Mouse (Mus musculus): Measurements from ENCODE around the gene Arhgap20. TPM values are rescaled to one million over a fixed set of nuclear protein-coding genes. Genes with fewer than 3 reads are reported as not detected.
A peak's percentile ranks its signal among the peaks of the same experiment; 100 is the strongest.

Arhgap20 gene
- polyA plus RNA-seq, 1 experiment from 2014 or later: 1.7 TPM

- Histone ChIP-seq H3K27me3 (replicated peaks; ENCODE audit: control insufficient read depth, insufficient read depth, low read length) (peaks cover 29% of the 10 kb centered on the region), H3K4me1 (ENCODE audit: control insufficient read depth, insufficient read depth, low read length) (peaks cover 15% of the 10 kb centered on the region; the same call in 1 of the 2 replicates), H3K4me2 (ENCODE audit: low read depth, low read length) (peak overlapping the region; percentile 99), H3K9ac (ENCODE audit: low read depth, low read length) (peak overlapping the region; percentile 77), H3K9me3 (ENCODE audit: control insufficient read depth, low read length) (no peaks in the 10 kb centered on the region), H3K36me3 (ENCODE audit: control insufficient read depth, insufficient read depth, low read length) (no peaks in the 10 kb centered on the region), H3K4me3 (ENCODE audit: low read length) (peak overlapping the region; percentile 77), H3K27ac (ENCODE audit: low read length) (no peak overlapping the region)
- ATAC-seq: peak; percentile 61
- WGBS: 5% methylated on average over 12 of the region's 12 CpGs
Measured at GRCm38 (mm10) chr9:51764041-51764875, 879 bp upstream of the Arhgap20 start.

DNA sequence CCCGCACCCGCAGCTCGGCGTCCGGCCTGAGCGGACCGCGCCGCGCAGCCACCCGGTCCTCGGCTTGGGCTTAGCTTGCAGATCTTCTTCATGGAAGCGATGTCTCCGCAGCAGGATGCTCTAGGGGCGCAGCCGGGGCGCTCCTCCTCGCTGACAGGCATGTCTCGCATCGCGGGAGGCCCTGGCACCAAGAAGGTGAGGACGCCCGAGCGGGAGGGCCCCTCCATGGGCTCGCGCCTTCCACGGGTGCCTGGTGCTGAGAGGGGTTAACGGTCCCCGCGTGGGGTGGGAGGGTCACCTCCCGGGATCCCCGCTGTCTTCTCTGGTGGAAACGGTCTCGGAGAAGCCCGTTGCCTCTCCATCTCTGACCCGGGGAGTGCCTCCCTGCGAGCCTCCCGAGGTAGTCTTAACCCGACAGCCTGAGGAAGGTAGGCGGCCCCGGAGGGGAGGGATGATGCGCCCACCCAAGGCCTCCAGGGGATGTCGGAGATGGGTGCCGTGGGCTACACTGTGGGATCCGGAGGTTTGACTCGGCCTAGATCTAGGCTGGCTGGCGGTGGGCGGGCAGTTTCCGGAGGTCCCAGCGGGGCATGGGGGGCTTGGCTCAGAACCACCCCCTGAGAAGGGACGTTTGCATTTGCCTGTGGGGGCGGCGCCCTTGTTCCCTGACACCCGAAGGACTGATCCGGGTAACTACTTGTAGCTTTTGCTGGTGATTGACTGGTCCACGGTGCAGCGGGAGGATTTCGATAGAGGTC, 459 bp downstream of the Arhgap20 start:
- under 1% methylated on average over 52 of the region's 58 CpGs for WGBS
- ATAC-seq: peak; percentile 6; the same call in 1 of the 2 replicates
- no peak overlapping the region for H3K27ac ChIP-seq (ENCODE audit: low read length)

DNA sequence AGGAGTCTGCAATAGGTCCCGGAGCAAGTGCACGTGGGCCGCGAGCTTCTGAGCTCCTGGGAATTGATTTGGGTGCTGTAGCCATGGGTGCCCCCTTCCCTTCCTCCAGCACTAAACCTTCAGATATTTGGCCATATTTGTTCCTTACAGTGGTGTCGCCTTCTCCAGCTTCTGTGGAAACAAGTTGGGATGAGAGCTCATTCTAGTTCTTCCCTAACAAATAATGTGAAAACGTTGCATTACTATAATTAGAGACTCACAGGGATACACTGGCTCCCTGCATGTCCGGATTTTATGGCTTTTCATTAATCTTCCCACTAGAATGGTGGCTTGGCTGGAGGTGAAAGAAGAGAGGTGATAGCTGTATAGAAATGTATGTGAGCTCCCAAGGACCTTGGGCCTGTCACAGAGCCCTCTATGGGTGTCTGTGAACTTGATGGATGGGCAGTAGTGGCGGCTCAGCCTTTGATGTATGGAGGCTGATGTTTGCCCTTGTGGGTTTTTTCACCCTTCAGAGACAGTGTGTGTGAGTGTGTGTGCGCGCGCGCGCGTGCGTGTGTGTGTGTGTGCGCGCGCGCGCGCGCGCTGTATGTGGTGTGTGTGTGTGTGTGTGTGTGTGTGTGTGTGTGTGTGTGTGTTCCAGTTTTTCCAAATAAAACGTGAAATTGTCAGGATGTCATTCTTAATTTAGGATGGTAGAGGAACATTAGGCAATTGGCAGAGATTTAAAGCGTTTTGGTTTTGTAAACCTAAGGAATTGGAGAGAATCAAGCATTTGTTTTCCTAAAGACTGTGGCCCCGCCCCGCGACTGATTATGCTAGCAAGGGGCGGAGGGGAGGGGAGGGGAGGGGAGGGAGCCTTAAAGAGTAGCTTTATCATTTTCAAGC, 1.3 kb downstream of the Arhgap20 start:
- WGBS: 2% methylated on average over 29 of the region's 29 CpGs
- peaks cover 29% of the 10 kb centered on the region for H3K27me3 ChIP-seq (replicated peaks; ENCODE audit: control insufficient read depth, insufficient read depth, low read length)
- no peak for ATAC-seq
- H3K4me2 ChIP-seq (ENCODE audit: low read depth, low read length): peak overlapping the region; percentile 99
- peak overlapping the region; percentile 77 for H3K4me3 ChIP-seq (ENCODE audit: low read length)
- peaks cover 15% of the 10 kb centered on the region; the same call in 1 of the 2 replicates for H3K4me1 ChIP-seq (ENCODE audit: control insufficient read depth, insufficient read depth, low read length)
- H3K36me3 ChIP-seq (ENCODE audit: control insufficient read depth, insufficient read depth, low read length): no peaks in the 10 kb centered on the region
- H3K9ac ChIP-seq (ENCODE audit: low read depth, low read length): peak overlapping the region; percentile 66
- H3K9me3 ChIP-seq (ENCODE audit: control insufficient read depth, low read length): no peaks in the 10 kb centered on the region
- no peak overlapping the region for H3K27ac ChIP-seq (ENCODE audit: low read length)

More for the DNA sequence above, 459 bp downstream of the Arhgap20 start:
- no peaks in the 10 kb centered on the region for H3K36me3 ChIP-seq (ENCODE audit: control insufficient read depth, insufficient read depth, low read length)
- no peaks in the 10 kb centered on the region for H3K9me3 ChIP-seq (ENCODE audit: control insufficient read depth, low read length)
- peak overlapping the region; percentile 99 for H3K4me2 ChIP-seq (ENCODE audit: low read depth, low read length)
- peaks cover 29% of the 10 kb centered on the region for H3K27me3 ChIP-seq (replicated peaks; ENCODE audit: control insufficient read depth, insufficient read depth, low read length)
- peak overlapping the region; percentile 77 for H3K4me3 ChIP-seq (ENCODE audit: low read length)
- H3K9ac ChIP-seq (ENCODE audit: low read depth, low read length): peak overlapping the region; percentile 66
- peaks cover 15% of the 10 kb centered on the region; the same call in 1 of the 2 replicates for H3K4me1 ChIP-seq (ENCODE audit: control insufficient read depth, insufficient read depth, low read length)

DNA sequence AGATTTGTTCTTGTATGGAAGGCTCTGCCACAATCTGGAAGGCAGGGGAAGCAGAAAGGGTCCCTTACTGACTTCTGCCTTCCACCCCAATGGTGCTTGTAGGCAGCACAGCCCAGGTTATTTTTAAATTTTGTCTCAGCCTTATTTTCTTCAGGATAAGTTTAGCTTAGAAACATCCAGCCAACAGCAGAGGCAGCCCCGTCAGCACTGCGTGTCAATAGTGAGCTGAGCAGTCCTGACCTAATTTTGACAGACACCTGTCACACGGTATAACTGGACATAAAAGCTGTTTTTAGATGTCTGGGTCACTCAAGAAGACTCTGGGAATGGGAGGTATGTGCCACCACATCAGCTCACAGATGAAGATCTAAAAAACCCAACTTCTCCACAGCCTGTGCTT, 9.1 kb downstream of the Arhgap20 start:
- no peak overlapping the region for H3K4me3 ChIP-seq (ENCODE audit: low read length)
- WGBS: 84% methylated on average over 3 of the region's 3 CpGs
- no peaks in the 10 kb centered on the region for H3K36me3 ChIP-seq (ENCODE audit: control insufficient read depth, insufficient read depth, low read length)
- H3K4me1 ChIP-seq (ENCODE audit: control insufficient read depth, insufficient read depth, low read length): no peaks in the 10 kb centered on the region
- H3K9ac ChIP-seq (ENCODE audit: low read depth, low read length): no peak overlapping the region
- H3K27ac ChIP-seq (ENCODE audit: low read length): no peak overlapping the region
- no peak overlapping the region for H3K4me2 ChIP-seq (ENCODE audit: low read depth, low read length)
- ATAC-seq: no peak
- no peaks in the 10 kb centered on the region for H3K27me3 ChIP-seq (replicated peaks; ENCODE audit: control insufficient read depth, insufficient read depth, low read length)
- no peaks in the 10 kb centered on the region for H3K9me3 ChIP-seq (ENCODE audit: control insufficient read depth, low read length)

DNA sequence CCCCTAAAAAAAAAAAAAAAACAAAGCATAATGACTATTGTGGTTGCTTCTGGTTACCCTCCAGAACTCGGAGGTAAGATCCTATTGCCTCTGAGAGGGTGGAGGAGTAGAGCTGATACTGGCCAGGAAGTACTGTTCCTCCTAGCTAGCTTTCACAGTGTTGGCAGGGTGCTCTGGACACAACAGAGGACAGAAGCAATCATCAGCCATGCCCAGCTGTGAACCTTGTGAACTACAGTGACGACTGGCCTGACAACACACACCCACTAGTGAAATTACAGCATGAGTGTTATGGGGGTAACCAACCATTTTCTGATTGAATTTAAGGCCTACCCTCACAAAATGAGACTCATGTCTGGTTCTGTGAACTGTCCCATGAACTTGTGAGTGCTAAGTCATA, 11.3 kb downstream of the Arhgap20 start:
- no peaks in the 10 kb centered on the region for H3K4me1 ChIP-seq (ENCODE audit: control insufficient read depth, insufficient read depth, low read length)
- no peak overlapping the region for H3K4me2 ChIP-seq (ENCODE audit: low read depth, low read length)
- WGBS: 70% methylated on average over 2 of the region's 2 CpGs
- no peak overlapping the region for H3K27ac ChIP-seq (ENCODE audit: low read length)
- no peak for ATAC-seq
- H3K4me3 ChIP-seq (ENCODE audit: low read length): no peak overlapping the region
- no peaks in the 10 kb centered on the region for H3K9me3 ChIP-seq (ENCODE audit: control insufficient read depth, low read length)
- no peak overlapping the region for H3K9ac ChIP-seq (ENCODE audit: low read depth, low read length)
- H3K27me3 ChIP-seq (replicated peaks; ENCODE audit: control insufficient read depth, insufficient read depth, low read length): no peaks in the 10 kb centered on the region
- H3K36me3 ChIP-seq (ENCODE audit: control insufficient read depth, insufficient read depth, low read length): no peaks in the 10 kb centered on the region

DNA sequence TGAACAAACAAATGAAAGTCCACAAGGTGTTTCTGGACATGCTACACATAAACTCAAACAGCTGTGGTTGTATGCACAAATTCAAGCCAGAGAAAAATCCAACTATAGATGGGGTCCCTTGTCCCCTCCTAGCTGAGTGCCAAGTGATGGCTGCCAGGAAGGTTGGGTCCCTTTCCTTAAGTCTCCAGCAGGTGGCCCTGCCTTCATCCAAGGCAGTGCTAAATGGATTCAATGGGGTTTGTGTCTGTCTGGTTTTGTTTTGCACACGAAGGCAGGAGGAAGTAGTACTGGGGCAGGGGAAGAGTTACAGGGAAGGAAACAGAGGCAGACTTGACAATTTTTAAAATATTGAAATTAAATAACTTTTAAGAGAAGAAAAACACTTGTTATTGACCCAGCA, 12.0 kb downstream of the Arhgap20 start:
- 21% methylated on average over 1 of the region's 1 CpGs for WGBS
- Histone ChIP-seq H3K27me3 (replicated peaks; ENCODE audit: control insufficient read depth, insufficient read depth, low read length) (no peaks in the 10 kb centered on the region), H3K4me1 (ENCODE audit: control insufficient read depth, insufficient read depth, low read length) (no peaks in the 10 kb centered on the region), H3K27ac (ENCODE audit: low read length) (no peak overlapping the region), H3K9ac (ENCODE audit: low read depth, low read length) (no peak overlapping the region), H3K4me3 (ENCODE audit: low read length) (no peak overlapping the region), H3K9me3 (ENCODE audit: control insufficient read depth, low read length) (no peaks in the 10 kb centered on the region), H3K36me3 (ENCODE audit: control insufficient read depth, insufficient read depth, low read length) (no peaks in the 10 kb centered on the region), H3K4me2 (ENCODE audit: low read depth, low read length) (no peak overlapping the region)
- no peak for ATAC-seq

DNA sequence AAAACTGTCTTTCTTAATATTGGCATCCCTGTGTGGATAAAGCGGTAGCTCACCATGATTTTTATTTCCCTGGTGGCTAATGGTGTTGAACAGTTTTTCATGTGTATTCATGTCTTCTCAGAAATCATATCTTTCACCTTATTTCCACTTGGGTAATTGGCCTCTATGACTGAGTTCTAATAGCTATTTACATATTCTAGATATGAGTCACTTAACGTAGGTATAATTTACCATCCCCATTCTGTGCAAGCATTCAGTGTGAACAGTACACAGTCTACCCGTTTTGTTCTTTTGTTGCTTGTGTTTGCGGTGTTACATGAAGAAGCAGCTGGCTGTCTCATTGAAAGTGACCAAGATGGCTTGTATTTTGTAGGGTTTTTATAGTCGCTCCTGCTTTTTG, 14.1 kb downstream of the Arhgap20 start:
- H3K4me3 ChIP-seq (ENCODE audit: low read length): no peak overlapping the region
- ATAC-seq: no peak
- H3K4me1 ChIP-seq (ENCODE audit: control insufficient read depth, insufficient read depth, low read length): no peaks in the 10 kb centered on the region
- no peak overlapping the region for H3K27ac ChIP-seq (ENCODE audit: low read length)
- H3K36me3 ChIP-seq (ENCODE audit: control insufficient read depth, insufficient read depth, low read length): no peaks in the 10 kb centered on the region
- H3K27me3 ChIP-seq (replicated peaks; ENCODE audit: control insufficient read depth, insufficient read depth, low read length): no peaks in the 10 kb centered on the region
- H3K9ac ChIP-seq (ENCODE audit: low read depth, low read length): no peak overlapping the region
- WGBS: 81% methylated on average over 5 of the region's 5 CpGs
- H3K9me3 ChIP-seq (ENCODE audit: control insufficient read depth, low read length): no peaks in the 10 kb centered on the region
- H3K4me2 ChIP-seq (ENCODE audit: low read depth, low read length): no peak overlapping the region

GRCm38 (mm10) chr9:51781092-51781491, 16.0 kb downstream of the Arhgap20 start:
- no peak overlapping the region for H3K9ac ChIP-seq (ENCODE audit: low read depth, low read length)
- no peaks in the 10 kb centered on the region for H3K27me3 ChIP-seq (replicated peaks; ENCODE audit: control insufficient read depth, insufficient read depth, low read length)
- H3K4me2 ChIP-seq (ENCODE audit: low read depth, low read length): no peak overlapping the region
- no peaks in the 10 kb centered on the region for H3K4me1 ChIP-seq (ENCODE audit: control insufficient read depth, insufficient read depth, low read length)
- no peaks in the 10 kb centered on the region for H3K9me3 ChIP-seq (ENCODE audit: control insufficient read depth, low read length)
- 83% methylated on average over 7 of the region's 7 CpGs for WGBS
- no peak for ATAC-seq
- H3K27ac ChIP-seq (ENCODE audit: low read length): no peak overlapping the region
- no peak overlapping the region for H3K4me3 ChIP-seq (ENCODE audit: low read length)
- no peaks in the 10 kb centered on the region for H3K36me3 ChIP-seq (ENCODE audit: control insufficient read depth, insufficient read depth, low read length)

GRCm38 (mm10) chr9:51787380-51787779, 22.2 kb downstream of the Arhgap20 start:
- Histone ChIP-seq H3K4me1 (ENCODE audit: control insufficient read depth, insufficient read depth, low read length) (no peaks in the 10 kb centered on the region), H3K9me3 (ENCODE audit: control insufficient read depth, low read length) (no peaks in the 10 kb centered on the region), H3K36me3 (ENCODE audit: control insufficient read depth, insufficient read depth, low read length) (no peaks in the 10 kb centered on the region), H3K27me3 (replicated peaks; ENCODE audit: control insufficient read depth, insufficient read depth, low read length) (no peaks in the 10 kb centered on the region), H3K9ac (ENCODE audit: low read depth, low read length) (no peak overlapping the region), H3K27ac (ENCODE audit: low read length) (no peak overlapping the region), H3K4me3 (ENCODE audit: low read length) (no peak overlapping the region), H3K4me2 (ENCODE audit: low read depth, low read length) (no peak overlapping the region)
- ATAC-seq: no peak
- WGBS: 50% methylated on average over 6 of the region's 6 CpGs

Data from intestine, embryonic 16.5 days (tissue).